Mouse (Mus musculus) G1E (cell line): Measurements from ENCODE around the gene Dach1. TPM values are rescaled to one million over a fixed set of nuclear protein-coding genes. Genes with fewer than 3 reads are reported as not detected.

ENCODE experiments used
- ATAC-seq: 2 replicates; pipeline ENCODE4 v1.8.0; 2016; ENCODE audit warnings: mild to moderate bottlenecking; ENCODE audit not compliant: insufficient number of reproducible peaks, poor library complexity, low FRiP score, severe bottlenecking; ENCODE audit errors: extremely low read depth
- DNase-seq: peaks from one replicate; pipeline ENCODE4 v3.0.0; 2012; ENCODE audit warnings: low spot score
- H3K27me3 ChIP-seq: 2 replicates; pipeline ENCODE4 v1.6.1; 2012; ENCODE audit warnings: mild to moderate bottlenecking, low read length, inconsistent platforms; ENCODE audit not compliant: insufficient read depth
- H3K36me3 ChIP-seq: replicated peaks from 2 replicates; pipeline ENCODE3; 2012; ENCODE audit warnings: mild to moderate bottlenecking, inconsistent platforms
- H3K4me1 ChIP-seq: 2 replicates; pipeline ENCODE4 v1.6.1; 2012; ENCODE audit warnings: low read depth, low read length, inconsistent platforms, mixed read lengths; ENCODE audit not compliant: insufficient read depth
- H3K4me3 ChIP-seq: 2 replicates; pipeline ENCODE4 v1.5.1; 2012; ENCODE audit warnings: low read depth, mild to moderate bottlenecking, inconsistent platforms, low read length, moderate library complexity, mixed read lengths
- H3K9me3 ChIP-seq: replicated peaks from 2 replicates; pipeline ENCODE4 v1.6.1; 2012; ENCODE audit warnings: inconsistent platforms
- CTCF ChIP-seq: IDR thresholded peaks from 2 replicates; pipeline ENCODE4 v1.5.1; 2012; ENCODE audit warnings: low read depth, low read length, inconsistent platforms, mixed read lengths
- GATA1 ChIP-seq: IDR thresholded peaks from 2 replicates; pipeline ENCODE4 v1.6.1; 2012; ENCODE audit warnings: borderline replicate concordance, low read length, inconsistent platforms, mixed read lengths
- GATA2 ChIP-seq: IDR thresholded peaks from 2 replicates; pipeline ENCODE4 v1.6.1; 2012; ENCODE audit warnings: low read depth, low read length, inconsistent platforms, borderline replicate concordance
- POLR2AphosphoS5 ChIP-seq: IDR thresholded peaks from 2 replicates; pipeline ENCODE4 v1.6.1; 2012; ENCODE audit warnings: low read depth, low read length, inconsistent platforms; ENCODE audit not compliant: insufficient replicate concordance
- TAL1 ChIP-seq: conservative IDR thresholded peaks from 2 replicates; pipeline ENCODE4 v1.6.1; 2012; ENCODE audit warnings: low read depth, low read length, inconsistent platforms, mixed read lengths
- polyA plus RNA-seq: library from polyadenylated mRNA; stranded (reverse); fragments of >175 nt; gene quantifications from 2 replicates; pipeline ENCODE4 v1.2.3, GENCODE M21; 2012
- total RNA-seq, 2 experiments: library from RNA; stranded (forward) in 1 of 2; stranded (reverse) in 1 of 2; fragments of 200-1000 nt in 1 of 2; fragments of >200 nt in 1 of 2; fragmentation: Nextera tagmentation in 1 of 2; gene quantifications; 2 replicates each; pipeline ENCODE4 v1.2.3; 2014 to 2017

Dach1 gene
- total and polyA plus RNA-seq, 3 experiments = 0.05 TPM; not detected in 2

DNA sequence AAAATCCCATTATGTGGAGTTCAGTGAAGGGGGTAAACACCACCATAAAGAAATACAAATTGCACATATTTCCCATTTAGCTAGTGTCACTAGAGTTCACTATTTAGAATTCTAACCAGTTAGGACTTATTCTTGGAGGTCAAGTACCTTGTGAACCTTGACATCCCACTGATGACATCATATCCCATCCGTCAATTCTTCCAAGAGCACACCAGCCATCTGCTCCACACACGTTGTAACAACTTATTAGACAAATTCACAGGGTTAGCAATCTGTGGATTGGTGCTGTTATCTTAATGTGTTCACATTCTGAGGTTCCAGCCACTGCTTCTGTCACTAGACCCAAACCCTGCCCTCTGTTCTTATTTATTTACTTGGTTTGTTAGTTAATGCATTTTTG is 312.3 kb downstream of the Dach1 start:
- no peaks in the 10 kb centered on the region for H3K27me3 ChIP-seq
- DNase-seq = no peak
- H3K4me1 ChIP-seq = no peaks in the 10 kb centered on the region
- H3K4me3 ChIP-seq = no peak overlapping the region
- no peaks in the 10 kb centered on the region for H3K36me3 ChIP-seq
- TF ChIP-seq CTCF (no peak), GATA1 (no peak), GATA2 (no peak), TAL1 (no peak), POLR2AphosphoS5 (no peak)
- H3K9me3 ChIP-seq = 0 out of 2 replicates have a peak, but pooled peaks cover 4% of the 10 kb centered on the region
- ATAC-seq = no peak

DNA sequence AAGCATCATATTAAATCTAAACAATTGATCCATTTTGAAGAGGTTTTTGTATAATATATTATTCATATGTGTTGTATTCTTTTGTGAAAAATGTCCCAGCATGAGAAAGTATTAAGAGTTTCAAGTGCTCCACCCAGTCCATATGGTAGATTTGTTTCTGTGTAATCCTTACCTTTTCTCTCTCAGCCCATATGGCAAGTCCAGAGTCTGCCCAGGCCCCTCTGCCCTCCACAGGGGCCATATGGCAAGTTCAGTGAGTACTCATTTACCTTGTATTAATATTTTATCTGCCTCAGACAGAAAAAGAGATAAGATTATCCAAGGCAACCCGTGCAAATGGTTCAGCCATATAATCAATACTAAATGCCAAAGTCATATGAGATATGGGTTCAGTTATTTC is 314.2 kb downstream of the Dach1 start:
- TF ChIP-seq CTCF = no peak
- TF ChIP-seq TAL1 = no peak
- TF ChIP-seq GATA1 = no peak
- no peak for TF ChIP-seq POLR2AphosphoS5
- no peak for TF ChIP-seq GATA2
- no peak for DNase-seq

DNA sequence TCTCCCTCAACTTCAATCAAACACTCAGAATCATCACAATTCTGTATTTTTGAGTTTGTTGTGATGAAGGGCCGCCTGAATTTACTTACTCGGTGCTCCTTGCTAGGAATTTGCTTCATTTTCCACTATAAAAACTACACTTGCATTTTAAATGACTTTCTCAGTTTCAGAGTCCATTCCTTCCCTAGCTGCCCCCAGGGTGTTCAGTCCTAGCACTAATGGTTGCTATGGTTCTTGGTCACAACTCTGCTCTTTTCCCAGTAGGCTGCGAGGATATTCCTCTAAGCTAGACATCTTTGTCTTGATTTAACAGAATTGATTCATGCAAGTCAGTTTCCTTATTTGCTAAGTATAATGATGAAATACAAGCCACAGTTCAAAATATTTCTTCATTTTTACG is 319.1 kb downstream of the Dach1 start:
- Histone ChIP-seq H3K36me3 (no peaks in the 10 kb centered on the region), H3K4me3 (no peak overlapping the region), H3K4me1 (no peaks in the 10 kb centered on the region), H3K27me3 (no peaks in the 10 kb centered on the region), H3K9me3 (0 out of 2 replicates have a peak, but pooled peaks cover 4% of the 10 kb centered on the region)
- no peak for ATAC-seq
- no peak for DNase-seq
- TF ChIP-seq CTCF = no peak
- TF ChIP-seq GATA2 = no peak
- TF ChIP-seq GATA1 = no peak
- TF ChIP-seq TAL1 = no peak
- no peak for TF ChIP-seq POLR2AphosphoS5

More for the DNA sequence above, 314.2 kb downstream of the Dach1 start:
- Histone ChIP-seq H3K4me1 (no peaks in the 10 kb centered on the region), H3K27me3 (no peaks in the 10 kb centered on the region), H3K36me3 (no peaks in the 10 kb centered on the region), H3K4me3 (no peak overlapping the region), H3K9me3 (0 out of 2 replicates have a peak, but pooled peaks cover 4% of the 10 kb centered on the region)
- no peak for ATAC-seq

DNA sequence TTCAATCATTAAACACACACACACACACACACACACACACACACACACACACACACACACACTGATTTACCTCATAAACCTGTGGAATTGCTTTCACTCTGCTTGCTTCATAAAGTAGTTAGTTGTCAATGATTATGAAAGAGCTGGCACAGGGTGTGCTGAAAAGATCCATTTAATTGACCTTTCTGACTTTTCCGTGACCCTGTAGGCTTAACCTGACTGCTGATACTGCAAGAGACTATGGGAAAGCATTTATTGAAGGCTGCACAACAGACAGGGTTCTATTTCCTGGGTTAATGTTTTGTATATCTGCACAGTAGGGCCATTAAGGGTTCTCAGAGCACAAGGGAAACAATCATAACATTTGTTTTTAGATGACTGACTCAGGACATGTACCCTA is 321.9 kb downstream of the Dach1 start:
- H3K9me3 ChIP-seq = no peaks in the 10 kb centered on the region
- no peak overlapping the region for H3K4me3 ChIP-seq
- ATAC-seq (no peak; the same call in 1 of the 2 replicates), DNase-seq (no peak)
- TF ChIP-seq CTCF (no peak), POLR2AphosphoS5 (no peak), GATA2 (no peak), GATA1 (no peak), TAL1 (no peak)
- H3K36me3 ChIP-seq = no peaks in the 10 kb centered on the region
- H3K4me1 ChIP-seq = no peaks in the 10 kb centered on the region
- no peaks in the 10 kb centered on the region for H3K27me3 ChIP-seq

DNA sequence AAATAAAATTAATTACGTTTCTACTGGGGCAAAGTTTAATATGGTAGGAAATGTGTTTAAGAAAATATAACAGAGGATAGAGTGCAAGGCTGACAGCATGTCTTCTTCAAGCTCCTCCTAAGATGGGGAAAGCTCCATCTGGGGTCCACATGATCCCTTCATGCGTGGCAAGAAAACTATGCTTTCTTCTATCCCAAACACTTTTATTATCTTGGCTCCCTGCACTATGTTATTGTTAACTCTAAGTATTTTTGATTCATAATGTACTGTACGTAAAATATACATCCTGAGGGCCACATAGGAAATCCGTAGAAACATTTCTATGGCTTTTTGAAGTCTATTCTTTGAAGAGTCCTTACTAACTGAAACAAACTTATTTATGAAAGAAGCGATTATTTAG is 330.3 kb downstream of the Dach1 start:
- no peak for DNase-seq
- ATAC-seq = no peak
- Histone ChIP-seq H3K4me3 (no peak overlapping the region), H3K4me1 (no peaks in the 10 kb centered on the region), H3K9me3 (no peaks in the 10 kb centered on the region), H3K27me3 (no peaks in the 10 kb centered on the region), H3K36me3 (no peaks in the 10 kb centered on the region)
- TF ChIP-seq POLR2AphosphoS5 (no peak), GATA2 (no peak), TAL1 (no peak), GATA1 (no peak), CTCF (no peak)

DNA sequence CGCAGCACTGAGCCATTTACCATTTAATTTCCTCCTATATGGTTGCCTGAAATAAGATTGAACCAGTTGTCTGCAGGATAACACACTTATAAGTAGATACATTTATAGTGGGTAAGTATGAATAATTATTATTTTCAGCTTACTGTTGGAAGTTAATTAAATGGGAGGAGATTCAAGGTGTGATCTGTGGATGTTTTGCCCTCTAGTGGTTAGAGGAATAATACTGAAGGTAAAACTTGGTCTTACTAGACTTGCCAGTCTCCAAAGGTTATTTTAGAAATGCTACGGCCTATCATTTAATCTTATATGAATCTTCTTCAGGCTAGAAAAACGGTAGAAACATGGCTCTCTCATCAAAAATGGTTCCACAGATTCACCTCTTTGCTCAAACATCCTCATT is 339.7 kb downstream of the Dach1 start:
- no peak for DNase-seq
- Histone ChIP-seq H3K4me1 (no peaks in the 10 kb centered on the region), H3K4me3 (no peak overlapping the region), H3K9me3 (peaks cover 3% of the 10 kb centered on the region), H3K27me3 (no peaks in the 10 kb centered on the region), H3K36me3 (no peaks in the 10 kb centered on the region)
- no peak for ATAC-seq
- TF ChIP-seq POLR2AphosphoS5 = no peak
- no peak for TF ChIP-seq TAL1
- TF ChIP-seq GATA1 = no peak
- no peak for TF ChIP-seq GATA2
- TF ChIP-seq CTCF = no peak
